Mouse (Mus musculus) ES-E14 (cell line): ENCODE measurements around the gene Ift140.

ENCODE experiments used
- HCFC1 ChIP-seq: IDR thresholded peaks from 2 replicates; pipeline ENCODE4 v1.6.1; 2012; ENCODE audit warnings: low read length, inconsistent platforms, borderline replicate concordance; ENCODE audit not compliant: insufficient read depth
- MAFK ChIP-seq: IDR thresholded peaks from 2 replicates; pipeline ENCODE4 v1.6.1; 2014; ENCODE audit warnings: mild to moderate bottlenecking, low read depth, low read length, inconsistent platforms; ENCODE audit not compliant: insufficient read depth
- ZNF384 ChIP-seq: IDR thresholded peaks from 2 replicates; pipeline ENCODE4 v1.6.1; 2012; ENCODE audit warnings: low read depth, low read length, inconsistent platforms

GRCm38 (mm10) chr17:25135622-25136021 lies 119.7 kb downstream of the Ift140 start:
- TF ChIP-seq HCFC1 (no peak), MAFK (no peak), ZNF384 (no peak)
